Mouse (Mus musculus): ENCODE results near the gene Snap23.

DNA sequence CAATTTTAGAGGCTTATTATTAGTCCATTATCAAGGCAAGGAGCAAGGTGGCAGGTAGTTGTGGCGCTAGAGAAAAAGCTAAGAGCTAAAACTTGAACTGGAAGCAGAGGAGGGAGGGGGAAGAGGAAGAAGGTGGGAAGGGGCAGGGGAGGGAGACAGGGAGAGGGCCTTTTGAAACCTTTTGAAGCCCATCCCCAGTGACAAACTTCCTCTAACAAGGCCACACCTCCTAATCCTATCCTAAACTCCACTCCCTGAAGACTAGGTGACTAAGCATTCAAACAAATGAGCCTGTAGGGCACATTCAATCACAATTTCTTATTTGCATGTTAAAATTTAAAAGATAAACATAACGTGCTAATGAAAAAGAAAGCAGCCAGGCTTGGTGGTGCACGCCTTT lies 8.7 kb upstream of the Snap23 start:
- no peak for TF ChIP-seq POLR2A (IDR thresholded peaks at IDR 0.05; ENCODE audit: borderline replicate concordance, extremely low read depth, low read depth, low read length)
- no peak for TF ChIP-seq CTCF (IDR thresholded peaks at IDR 0.05; ENCODE audit: insufficient read depth, low read length)
